Mouse (Mus musculus) left cerebral cortex, postnatal 25 days (tissue): ENCODE data around the gene Fam166b. TPM values are rescaled to one million over a fixed set of nuclear protein-coding genes. Genes with fewer than 3 reads are reported as not detected.

Experiments
- DNase-seq, 2 experiments: peaks; one replicate each; pipeline ENCODE4 v3.0.0; 2022; ENCODE audit warnings: low spot score in 2 of 2, mixed read lengths in 1 of 2
- intact Hi-C: fragments of 180-260 bp; cut with DNase I; formaldehyde crosslinking; loops from one replicate; pipeline ENCODE4 v1.15.1; 2025
- total RNA-seq, 2 experiments: library from RNA; stranded (reverse); gene quantifications; 2 replicates each; pipeline ENCODE4 v1.2.3; 2021

The Fam166b gene
- 1 to 10 TPM in 1 of 2 experiments, under 1 TPM in 1; 0.62 to 1.2 TPM for total RNA-seq

DNA sequence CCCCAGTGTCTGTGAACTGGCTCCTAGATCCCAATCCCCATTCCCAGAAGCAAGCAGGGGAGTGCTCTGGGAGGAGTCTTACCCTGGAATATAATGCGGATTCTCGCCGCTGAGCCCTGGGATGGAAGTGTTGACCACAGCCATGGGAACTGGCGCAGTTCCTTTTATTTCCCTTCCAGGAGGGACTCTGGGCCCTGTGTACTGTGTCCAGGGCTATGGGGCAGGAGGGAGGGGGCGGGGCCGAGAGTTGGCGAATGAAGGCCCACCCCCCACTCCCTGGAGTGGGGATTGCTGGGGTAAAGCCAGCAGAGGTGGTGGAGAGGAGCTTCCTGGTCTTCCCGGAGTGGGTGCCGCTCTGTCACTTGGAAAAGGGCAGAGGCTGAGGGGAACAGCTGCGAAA lies at the start of gene Fam166b:
Fam166b (minus strand) TSS at position 189 of the 400 bp plus-strand sequence.
- intact Hi-C loops = no loop called here
- no peak for DNase-seq

DNA sequence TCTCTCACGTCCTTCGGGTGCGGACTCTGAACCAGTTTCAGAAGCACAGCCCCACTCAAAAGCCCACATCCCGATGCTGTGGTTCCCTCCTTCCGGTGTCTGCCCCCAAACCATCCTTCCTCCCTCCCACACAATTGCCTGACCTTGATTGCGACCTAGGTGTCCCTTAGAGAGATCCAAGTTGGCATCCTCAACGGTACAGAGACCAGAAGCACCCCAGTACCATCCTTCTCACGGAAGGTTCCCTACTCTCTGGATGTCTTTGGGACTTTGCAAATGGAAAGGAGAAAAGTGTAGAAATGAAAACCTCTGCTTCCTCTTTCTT lies 49.6 kb upstream of the Fam166b start:
- intact Hi-C loops = loop anchor here (1.0 kb wide), 1 partner anchor 36 kb away; no protein-coding TSS in a partner anchor

DNA sequence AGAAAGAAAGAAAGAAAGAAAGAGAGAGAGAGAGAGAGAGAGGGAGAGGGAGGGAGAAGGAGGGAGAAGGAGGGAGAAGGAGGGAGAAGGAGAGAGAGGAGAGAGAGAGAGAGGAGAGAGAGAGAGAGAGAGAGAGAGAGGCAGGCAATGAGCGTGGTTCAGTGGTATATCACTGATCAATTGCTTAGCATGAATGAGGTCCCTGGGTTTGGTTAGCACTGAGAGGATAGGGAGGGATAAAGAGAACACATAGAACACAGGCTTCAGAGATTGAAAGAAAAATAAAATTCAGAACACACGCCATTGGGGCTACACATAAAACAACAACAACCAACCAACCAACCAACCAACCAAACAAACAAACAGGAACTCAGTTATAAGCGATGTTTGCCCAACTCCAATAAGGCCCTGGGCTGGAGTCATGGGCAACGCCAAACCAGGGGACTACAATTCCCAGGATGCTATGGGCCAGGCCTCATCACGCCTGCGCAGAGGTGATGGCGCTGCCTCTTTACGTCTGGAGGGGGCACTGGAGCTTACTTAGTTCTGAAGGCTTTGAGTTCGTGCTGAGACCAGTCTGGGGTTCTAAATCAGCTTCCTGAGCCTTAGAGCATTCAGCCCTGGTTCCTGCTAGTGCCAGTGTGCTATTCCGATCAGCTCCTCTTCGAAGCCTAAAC lies 49.1 kb upstream of the Fam166b start:
- peak; percentile 81 to 91 for DNase-seq
- intact Hi-C loops = loop anchor here (1.0 kb wide), 1 partner anchor 36 kb away; no protein-coding TSS in a partner anchor

More for the DNA sequence above, 49.6 kb upstream of the Fam166b start:
- DNase-seq = no peak

DNA sequence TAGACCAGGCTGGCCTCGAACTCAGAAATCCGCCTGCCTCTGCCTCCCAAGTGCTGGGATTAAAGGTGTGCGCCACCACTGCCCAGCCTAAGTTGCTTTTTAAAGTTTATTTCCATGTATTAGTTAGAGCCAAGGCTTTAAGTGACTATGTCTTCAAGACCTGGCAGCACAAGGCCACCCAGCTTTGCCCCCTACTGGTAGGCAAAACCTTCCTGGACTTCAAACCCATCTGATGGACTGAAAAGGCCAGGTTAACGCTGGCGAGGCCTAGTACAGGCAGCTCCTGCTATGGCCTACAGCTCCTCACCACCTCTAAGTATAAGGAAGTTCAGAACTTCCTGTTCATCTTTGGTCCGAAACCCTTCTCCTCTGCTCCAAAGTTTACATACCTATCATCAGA lies 47.7 kb upstream of the Fam166b start:
- intact Hi-C loops = no loop called here
- no peak for DNase-seq

DNA sequence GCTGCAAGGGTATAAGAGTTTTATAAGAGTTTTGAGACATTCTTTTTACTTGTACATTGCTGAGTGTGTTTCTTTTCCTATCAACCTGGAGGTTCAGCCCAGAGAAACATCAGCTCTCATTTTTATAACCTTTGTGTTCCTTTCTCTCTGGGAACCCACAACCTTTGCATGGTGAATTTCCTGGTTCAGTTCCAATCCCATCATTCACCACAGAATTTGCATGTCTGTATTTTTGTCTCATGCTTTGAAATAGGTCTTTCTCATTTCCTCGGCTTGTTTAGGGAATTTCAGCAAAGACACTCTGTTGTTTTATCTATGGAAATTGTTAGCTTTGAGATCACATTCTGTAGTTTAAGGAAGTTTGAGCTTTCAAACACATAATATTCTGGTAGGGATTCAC lies 44.7 kb upstream of the Fam166b start:
- no peak for DNase-seq
- intact Hi-C loops = no loop called here

DNA sequence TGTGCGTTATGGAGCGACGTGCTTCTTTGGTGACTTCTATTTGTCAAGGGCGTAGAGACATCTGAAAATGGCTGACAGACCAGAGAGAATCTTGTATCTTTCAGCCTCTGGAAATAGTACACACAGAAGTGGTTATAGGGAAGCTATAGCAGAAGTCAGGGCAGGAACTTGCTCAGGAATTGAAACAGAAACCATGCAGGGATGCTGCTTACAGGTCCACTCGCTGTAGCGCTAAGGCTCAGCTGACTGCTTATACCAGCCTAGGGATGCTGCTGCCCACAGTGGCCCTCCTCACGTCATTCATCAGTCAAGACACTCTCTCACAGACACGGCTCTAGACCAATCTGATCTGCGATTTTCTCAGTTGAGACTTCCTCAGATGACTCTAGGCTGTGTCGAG lies 41.4 kb upstream of the Fam166b start:
- DNase-seq = no peak
- intact Hi-C loops = no loop called here

DNA sequence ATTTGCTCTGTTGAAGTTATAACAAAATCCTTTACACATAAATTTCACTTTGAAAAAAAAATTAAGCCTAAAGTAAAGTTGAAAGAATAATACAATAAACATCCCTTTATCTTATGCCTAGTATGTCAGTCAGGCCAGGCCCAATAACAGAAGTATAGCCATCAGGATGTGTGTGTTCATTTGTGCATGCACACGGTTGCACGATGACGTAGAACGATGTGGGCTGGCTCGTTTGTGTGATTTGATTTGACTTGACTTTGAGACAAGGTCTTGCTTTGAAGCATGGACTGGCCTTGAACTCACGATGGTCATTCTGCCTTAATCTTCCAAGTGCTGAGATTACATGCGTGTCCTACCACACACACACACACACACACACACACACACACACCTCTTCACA lies 37.9 kb upstream of the Fam166b start:
- no peak for DNase-seq
- intact Hi-C loops = no loop called here

DNA sequence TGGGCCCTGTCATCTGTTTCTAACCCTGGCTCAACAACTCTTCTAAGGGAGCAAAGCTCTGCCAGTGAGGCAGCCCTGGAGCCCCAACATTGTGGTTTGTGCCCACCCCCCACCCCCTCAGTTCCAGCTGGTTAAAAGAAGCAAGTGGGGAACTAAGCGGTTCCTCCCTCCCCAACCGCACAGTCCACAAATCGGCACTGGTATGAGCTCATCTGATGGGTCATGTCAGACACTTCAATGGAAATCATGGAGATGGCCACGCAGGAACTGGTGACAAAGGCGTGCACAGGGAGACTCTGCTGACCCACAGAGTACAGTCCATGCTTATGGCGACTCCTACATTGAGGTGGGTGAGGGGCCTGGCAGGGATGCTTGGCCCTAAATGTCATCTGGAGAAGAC lies 37.0 kb upstream of the Fam166b start:
- DNase-seq = no peak
- intact Hi-C loops = no loop called here

DNA sequence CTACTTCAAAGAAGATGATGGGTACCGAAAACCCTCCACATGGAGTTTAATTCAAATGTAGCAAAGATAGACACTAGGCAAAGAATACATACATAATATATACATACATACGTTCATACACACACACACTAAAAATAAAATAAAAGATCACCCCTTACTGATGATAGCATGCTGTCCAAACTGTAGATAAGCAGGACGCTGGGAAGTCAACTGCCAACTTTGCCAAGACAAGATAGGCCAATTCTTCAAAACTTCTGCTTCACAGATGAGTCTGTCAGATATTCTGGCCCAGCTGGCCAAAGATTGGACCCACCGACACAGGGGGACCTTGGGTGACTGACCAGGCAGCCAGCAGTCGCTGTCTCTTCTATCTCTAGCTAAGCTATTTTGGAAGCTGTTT lies 34.2 kb upstream of the Fam166b start:
- intact Hi-C loops = no loop called here
- no peak for DNase-seq

DNA sequence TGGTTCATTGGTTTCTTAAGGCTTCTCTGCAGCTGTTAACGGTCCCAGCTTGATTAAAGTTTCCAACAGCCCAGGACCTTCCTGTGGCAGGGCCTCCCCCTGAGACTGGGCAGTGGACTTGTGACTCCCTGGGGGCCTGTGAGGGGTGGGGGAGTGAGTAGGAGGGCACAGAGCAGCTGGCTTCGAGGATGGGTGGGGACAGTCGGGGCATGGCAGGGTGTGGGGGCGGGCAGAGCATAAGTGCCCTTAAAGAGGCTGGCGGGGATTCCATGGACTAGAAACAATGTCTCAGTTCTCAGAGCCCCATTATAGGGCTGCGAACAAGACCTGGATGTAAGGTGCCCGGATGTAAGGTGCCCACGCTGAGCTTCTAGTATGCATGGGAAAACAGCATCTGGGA lies 28.2 kb upstream of the Fam166b start:
- no peak for DNase-seq
- intact Hi-C loops = no loop called here

DNA sequence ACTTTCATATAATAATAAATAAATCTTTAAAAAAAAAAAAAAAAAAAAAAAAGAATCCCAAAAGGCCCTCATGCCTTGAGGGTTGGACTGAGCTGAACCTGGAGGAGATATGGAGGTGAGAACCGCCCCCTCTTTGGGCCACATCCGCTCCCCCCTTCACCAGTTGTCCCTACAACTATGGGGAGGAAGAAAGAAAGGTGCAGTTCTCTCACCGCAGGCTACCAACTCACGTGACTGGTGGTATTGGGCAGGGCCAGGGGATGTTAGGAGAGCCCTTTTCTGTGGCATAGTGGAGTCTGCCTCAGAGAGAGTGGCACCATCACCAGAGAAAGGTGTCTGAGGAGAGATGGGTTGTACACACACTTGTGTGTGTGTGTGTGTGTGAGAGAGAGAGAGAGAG lies 27.5 kb upstream of the Fam166b start:
- intact Hi-C loops = no loop called here
- no peak for DNase-seq

DNA sequence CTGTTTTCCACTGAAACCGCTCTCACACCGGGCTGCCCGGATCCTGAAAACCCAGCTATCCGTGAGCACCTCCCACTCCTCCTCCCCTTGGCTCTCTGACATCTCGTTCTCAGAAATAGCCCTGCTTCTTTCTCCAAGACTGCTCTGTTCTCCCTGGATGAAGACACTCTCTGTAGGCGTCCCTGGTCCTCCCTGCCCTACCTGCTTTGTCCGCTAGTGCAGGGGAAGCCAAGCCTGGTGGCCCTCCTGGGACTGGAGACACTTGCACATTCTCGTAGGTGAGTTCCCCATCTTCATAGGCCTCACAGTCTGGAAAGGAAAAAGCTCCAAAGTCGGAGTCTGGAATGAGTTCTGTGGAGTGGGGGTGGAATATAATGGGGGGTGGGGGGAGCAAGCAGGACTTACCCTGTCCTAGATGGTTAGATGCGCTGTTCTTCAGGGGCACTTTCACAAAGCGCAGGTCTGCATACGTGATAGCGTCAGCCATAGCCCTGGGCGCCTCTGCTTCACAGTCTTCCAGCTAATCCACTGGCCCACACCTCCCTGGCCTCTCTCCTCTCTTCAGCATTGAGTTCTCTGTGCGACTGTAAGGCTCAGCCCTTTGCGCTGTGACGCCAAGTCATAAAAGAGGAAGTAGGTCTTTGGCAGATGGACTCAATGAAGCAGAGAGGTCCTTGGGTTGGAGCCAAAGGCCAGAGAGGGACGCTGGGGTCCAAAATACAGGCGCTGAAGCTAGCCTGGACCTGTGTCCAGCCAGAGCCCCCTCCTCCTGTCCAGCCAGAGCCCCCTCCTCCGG lies 25.3 kb upstream of the Fam166b start, which contains the start of gene Cd72:
Cd72 (minus strand) TSS at position 588 of the 796 bp plus-strand sequence.
- DNase-seq = peak in 1 of 2 experiments; percentile 43
- intact Hi-C loops = no loop called here

DNA sequence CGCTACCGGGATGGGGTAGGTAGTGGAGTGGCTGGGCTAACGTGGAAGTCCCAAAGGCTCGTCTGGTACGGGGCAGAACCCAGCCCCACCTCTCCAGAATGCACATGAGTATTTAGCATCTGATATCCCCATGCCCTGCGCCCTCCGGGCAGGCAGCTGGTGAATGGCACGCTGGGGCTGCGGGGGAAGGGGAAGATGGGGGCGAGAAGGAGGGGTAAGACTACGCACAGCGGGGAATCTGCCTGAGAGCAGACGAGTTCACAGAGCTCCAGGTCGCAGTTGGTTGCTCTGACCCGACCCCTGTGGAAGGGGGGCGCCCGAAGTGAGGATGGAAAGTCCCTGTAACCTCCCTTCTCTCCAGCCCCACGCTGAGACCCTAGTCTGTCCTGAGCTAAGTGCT lies 24.5 kb upstream of the Fam166b start:
- intact Hi-C loops = no loop called here
- DNase-seq = no peak

DNA sequence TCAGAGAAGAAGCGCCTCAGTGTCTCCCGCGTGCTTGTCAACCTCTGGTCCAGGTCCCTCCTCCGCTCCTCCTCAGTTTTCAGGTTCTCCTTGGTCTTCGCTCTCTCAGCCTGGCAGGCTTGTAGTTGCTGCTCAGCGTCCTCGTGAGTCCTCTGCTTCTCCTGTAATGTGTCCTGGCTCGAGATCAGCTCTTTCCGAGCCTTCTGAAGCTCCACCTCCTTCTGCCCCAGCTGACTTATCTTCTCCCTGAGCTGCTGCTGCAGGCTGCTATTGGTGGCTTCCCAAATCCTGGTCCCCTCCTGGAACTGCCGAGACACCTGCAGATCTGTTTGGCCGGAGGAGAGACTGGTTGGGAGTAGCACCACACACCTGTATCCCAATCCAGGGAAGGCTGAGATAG lies 23.4 kb upstream of the Fam166b start:
- intact Hi-C loops = no loop called here
- no peak for DNase-seq

DNA sequence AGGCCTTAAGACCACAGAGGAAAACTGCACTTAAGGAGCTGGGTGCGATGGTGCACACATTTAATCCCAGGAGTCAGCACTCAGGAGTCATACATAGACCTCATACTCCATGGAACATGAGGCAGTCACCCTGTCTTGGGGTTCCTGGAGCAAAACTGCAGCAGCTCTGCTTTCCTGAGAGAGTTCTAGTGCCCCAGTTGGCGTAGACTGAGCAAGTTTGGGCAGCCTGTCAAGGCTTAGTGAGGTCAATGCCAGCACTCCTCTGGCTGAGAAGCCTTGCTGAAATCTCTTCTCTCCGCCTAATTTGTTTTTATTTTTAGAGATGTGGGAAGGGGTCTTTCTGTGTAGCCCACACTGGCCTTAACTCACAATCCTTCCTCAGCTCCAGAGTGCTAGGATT lies 19.6 kb upstream of the Fam166b start:
- no peak for DNase-seq
- intact Hi-C loops = no loop called here

DNA sequence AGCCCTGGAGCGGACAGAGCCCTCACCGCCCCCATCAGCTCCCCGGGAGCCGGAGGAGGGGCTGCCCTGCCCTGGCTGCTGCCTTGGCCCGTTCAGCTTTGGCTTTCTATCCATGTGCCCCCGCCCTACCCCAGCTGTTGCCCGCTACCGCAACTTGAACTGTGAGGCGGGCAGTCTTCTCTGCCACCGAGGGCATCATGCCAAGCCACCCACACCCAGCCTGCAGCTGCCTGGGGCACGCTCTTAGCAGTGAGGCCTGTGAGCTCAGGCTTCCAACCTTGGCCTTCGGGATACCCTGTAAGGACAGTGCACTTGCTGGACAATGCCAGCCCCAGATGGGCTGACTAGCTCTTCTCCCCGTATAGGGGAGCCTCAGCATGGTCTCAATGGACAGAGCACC lies 18.3 kb upstream of the Fam166b start:
- no peak for DNase-seq
- intact Hi-C loops = no loop called here

DNA sequence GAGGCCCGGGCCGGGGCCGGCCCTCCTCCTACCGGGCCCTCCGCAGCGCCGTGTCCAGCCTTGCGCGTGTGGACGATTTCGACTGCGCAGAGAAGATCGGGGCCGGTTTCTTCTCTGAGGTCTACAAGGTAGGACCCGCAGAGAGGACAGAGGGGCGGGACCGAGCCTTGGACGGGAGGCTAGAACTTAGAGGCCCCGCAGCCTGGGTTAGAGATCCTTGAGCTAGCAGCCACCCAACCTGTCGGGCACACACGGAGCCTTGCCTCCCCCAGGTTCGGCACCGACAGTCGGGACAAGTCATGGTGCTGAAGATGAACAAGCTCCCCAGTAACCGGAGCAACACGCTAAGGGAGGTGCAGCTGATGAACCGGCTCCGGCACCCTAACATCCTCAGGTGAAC lies 14.6 kb upstream of the Fam166b start:
- DNase-seq = no peak
- intact Hi-C loops = loop anchor here (2.0 to 5.0 kb wide), 4 partner anchors 89 to 213 kb away; partner anchors contain the start of genes Gba2, Hint2 and Rgp1

DNA sequence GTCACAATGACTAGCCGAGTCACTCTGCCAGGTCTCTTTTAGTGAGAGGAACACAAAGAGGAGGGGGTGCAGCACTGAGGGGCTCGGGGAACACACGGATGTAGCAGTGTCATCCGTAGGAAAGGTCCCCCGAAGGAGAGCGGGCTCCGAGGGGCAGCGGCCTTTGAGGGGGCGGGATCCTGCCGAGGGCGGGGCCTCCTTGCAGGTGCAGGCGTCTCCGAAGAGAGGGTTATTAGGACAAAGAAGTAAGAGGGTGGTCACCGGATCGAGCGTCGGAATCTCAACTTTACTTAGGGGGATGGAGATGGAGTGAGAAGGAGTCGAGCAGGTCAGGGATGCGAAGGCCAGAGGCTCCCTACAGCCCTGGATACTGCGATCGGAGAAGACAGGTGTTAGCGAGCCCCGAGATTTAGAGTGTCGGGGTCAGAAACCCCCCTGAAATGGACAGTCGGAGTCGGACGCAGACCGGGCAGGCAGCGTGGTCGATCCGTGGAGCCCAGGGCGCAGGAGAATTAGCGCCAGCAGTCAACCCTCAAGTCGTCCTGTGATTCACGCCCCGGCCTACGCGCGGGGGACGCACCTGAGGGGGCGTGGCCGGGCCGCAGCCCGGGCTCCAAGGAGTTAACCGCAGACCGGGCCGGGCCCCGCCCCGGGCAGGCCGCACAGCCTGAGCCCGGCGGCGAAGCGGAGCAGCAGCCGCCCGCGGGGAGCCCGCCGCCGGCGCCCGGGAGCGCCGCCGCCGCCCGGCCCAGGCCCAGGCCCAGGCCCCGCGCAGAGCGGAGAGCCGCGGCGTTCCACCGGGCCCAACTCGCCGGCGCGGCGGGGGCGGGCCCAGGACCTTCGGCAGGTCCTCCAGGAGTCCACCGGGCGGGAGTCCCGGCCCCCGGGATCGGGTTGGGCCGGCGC lies 13.8 kb upstream of the Fam166b start:
- DNase-seq = peak; percentile 70 to 82
- intact Hi-C loops = loop anchor here (1.0 to 5.0 kb wide), 6 partner anchors 36 to 214 kb away; partner anchors contain the start of genes Gba2, Hint2 and Rgp1

DNA sequence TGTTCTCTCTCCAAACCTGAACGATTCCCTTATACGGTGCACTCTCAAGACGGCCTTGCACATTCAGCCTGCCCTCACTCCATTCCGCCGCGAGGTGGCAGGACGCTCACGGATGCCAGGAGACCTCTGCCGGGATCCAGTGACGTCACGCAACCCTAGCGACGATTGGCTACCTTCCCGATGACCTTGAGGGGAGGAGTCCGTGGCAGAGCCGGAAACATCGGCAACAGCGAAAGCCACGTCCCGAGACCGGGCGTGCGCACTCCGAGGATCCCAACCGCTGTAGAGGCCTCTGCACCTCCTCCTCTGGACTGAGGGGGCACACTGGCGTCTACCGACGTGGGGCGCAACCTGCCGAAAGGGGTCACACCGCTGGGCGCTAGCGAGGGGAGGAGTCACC lies 13.1 kb upstream of the Fam166b start:
- intact Hi-C loops = loop anchor here (1.0 to 5.0 kb wide), 6 partner anchors 36 to 215 kb away; partner anchors contain the start of genes Gba2, Hint2 and Rgp1
- DNase-seq = peak; percentile 100

DNA sequence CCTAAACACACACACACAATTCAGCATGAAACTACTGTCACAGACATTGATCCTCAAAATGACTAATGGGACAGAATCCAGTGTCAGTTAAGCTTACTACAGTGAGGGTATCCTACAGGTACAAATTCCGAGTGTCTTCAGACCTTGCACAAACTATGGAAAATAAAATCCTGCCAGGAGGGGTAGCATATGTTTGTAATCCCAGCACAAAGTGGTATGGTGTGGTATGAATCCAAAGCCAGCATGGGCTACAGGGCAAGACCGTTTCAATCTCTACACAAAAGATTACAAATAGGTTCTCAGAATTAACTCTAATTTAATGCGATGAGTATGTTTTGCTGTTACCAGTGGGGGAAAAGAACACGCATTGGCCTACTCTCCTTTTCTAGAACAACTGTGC lies 12.7 kb upstream of the Fam166b start, which contains the start of gene Tesk1:
Tesk1 (plus strand) TSS at position 301 of the 400 bp plus-strand sequence.
- no peak for DNase-seq
- intact Hi-C loops = loop anchor here (1.0 to 5.0 kb wide), 6 partner anchors 37 to 215 kb away; partner anchors contain the start of genes Gba2, Hint2 and Rgp1
